Mouse (Mus musculus) cerebellum, adult 11-12 months (tissue): ENCODE measurements around the gene G3bp2.

Source experiments
- DNase-seq: peaks from one replicate; pipeline ENCODE4 v3.0.0; 2022

G3bp2 gene

GRCm38 (mm10) chr5:92009827-92010226 lies 73.7 kb downstream of the G3bp2 start:
- DNase-seq = no peak

- DNase-seq = no peak
These were observed 80.5 kb downstream of the G3bp2 start for GRCm38 (mm10) chr5:92003011-92003410.
